Mouse (Mus musculus): ENCODE measurements around the gene A4gnt.

GRCm38 (mm10) chr9:99619688-99620087, 7.4 kb downstream of the A4gnt start:
- no peak for TF ChIP-seq CTCF (IDR thresholded peaks at IDR 0.05)
- no peak for TF ChIP-seq EP300 (IDR thresholded peaks at IDR 0.05)
